Mouse (Mus musculus): Measurements from ENCODE around the gene Traf2.

The Traf2 gene

GRCm38 (mm10) chr2:25546811-25547491, at the start of gene Traf2:
Gene Traf2, minus strand, starts transcription at chr2:25546940.
- peak; percentile 98 for DNase-seq (ENCODE audit: low read depth, low spot score)

GRCm38 (mm10) chr2:25591863-25592262, 45.1 kb upstream of the Traf2 start:
- DNase-seq (ENCODE audit: low read depth, low spot score): peak; percentile 41

DNA sequence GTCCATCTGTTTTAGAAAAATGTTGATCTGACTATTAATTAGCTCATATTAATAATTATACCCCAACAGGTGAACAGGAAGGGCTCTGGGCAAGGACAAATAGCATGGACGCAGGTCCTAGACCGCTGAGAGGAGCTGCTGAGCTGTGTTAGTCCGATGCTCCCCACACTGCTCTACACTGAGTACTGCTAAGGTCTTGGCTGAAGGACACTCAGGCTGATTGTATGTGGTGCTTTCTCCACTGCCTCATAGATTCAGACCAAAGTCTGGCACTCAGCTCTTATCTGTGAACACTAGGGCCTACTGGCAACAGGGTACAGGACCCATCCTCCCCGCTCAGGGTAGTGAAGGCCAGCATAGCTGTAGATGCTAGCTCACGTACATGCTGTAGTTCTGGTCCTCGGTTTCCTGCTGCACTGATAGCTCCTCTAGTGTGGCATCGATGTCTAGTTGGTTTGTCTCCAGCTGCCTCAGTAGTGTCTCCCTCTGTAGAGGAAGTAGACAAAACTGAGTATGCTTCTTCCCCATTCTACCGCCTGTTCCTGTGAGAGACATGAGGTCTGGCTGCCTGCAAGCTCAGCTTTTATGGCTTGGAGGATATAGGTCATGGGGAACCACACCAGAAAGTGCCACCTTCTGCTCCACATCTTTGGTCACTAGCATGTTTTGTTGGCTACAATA, 41.6 kb upstream of the Traf2 start:
- no peak for DNase-seq (ENCODE audit: low read depth, low spot score)

DNA sequence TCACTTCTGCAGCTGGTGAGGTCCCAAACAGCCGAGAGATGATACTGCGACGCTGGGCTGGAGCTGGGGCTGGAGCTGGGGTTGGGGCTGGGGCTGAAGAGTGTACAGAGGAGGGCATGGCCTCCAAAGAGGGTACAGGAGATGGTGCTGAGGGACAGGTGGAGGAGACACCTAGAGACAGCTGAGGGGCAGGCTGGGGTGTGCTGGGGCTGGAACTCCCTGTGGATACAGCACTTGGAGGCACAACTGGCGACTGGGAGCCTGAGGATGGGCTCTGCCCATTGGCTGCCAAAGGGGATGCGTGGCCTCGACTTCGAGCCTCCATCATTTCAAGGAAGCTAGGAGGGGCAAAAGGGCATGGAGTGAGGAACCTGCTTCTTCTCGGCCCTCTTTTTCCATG, 40.5 kb upstream of the Traf2 start:
- no peak for DNase-seq (ENCODE audit: low read depth, low spot score)

- no peak for DNase-seq (ENCODE audit: low read depth, low spot score)
Observed at GRCm38 (mm10) chr2:25585601-25586000, 38.9 kb upstream of the Traf2 start.

DNA sequence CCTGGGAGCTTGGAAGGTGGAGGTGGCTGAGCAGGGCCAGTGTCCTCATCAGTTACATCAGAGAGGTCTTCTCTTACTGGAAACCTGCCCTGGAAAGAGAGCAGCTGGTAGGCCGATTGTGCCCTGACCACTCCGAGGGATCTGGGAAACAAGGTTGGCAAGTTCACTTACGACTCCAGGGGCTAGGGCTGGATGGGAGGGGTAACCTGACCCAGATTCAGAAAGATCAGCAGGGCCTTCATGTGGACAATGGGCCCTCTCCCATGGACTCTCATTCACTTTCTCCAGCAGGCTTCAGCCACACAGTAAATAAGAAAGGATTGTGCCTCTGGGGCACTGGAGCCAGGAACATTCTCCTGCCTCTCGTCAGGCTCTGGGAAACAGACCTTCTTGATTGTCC, 38.1 kb upstream of the Traf2 start:
- DNase-seq (ENCODE audit: low read depth, low spot score): no peak

DNA sequence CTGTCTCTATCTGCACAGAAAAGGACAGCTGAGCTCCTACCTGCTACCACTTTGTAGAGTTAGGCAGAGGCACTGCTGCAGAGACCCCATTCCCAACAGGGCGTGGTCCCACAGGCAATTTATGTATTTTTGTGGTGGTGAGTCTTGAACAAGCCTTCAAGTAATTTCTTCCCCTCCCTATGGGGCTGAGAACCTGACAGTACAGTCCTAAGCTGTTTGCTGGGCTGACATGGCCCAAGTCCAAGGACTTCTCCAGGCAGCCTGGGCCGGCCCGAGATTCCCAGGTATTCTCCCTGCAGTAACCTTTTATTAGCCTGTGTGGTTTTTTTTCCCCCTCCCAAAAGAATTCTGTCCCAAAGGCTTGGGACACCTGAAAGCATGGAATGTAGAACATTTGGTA, 37.4 kb upstream of the Traf2 start:
- DNase-seq (ENCODE audit: low read depth, low spot score): no peak

- no peak for DNase-seq (ENCODE audit: low read depth, low spot score)
Observed at GRCm38 (mm10) chr2:25583571-25583970, 36.8 kb upstream of the Traf2 start.

- DNase-seq (ENCODE audit: low read depth, low spot score): no peak
Observed at GRCm38 (mm10) chr2:25583120-25583481, 36.4 kb upstream of the Traf2 start.

DNA sequence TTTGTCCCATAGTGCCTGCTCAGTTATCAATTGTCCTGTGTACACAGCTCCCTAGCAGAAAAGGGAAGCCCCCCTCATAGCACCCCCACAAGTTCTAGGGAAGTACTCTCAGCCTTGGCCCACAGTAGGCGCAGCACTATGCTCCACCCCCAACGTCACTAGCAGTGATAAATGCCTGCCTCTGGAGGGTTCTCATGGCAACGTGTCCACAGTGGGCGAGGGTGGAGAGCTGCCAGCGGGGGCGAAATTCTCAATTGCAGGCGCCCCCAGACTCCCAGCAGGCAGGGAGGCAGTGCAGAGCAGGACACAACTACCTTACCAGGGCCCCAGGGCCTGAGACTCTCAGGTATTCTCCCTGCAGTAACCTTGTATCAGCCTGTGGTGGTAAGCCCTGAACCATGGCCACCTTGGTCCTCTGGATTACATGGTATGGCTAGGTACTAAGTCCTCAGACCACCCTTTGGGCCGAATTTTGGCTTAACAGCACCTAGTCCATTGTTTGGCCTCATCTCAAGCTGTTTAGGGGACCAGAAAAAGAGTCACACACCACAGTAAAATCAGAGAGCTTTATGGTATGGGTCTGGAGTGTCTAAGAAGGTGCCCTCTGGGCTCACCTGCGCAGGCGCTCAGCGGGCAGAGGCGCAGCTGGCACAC, 35.9 kb upstream of the Traf2 start:
- DNase-seq (ENCODE audit: low read depth, low spot score): no peak

DNA sequence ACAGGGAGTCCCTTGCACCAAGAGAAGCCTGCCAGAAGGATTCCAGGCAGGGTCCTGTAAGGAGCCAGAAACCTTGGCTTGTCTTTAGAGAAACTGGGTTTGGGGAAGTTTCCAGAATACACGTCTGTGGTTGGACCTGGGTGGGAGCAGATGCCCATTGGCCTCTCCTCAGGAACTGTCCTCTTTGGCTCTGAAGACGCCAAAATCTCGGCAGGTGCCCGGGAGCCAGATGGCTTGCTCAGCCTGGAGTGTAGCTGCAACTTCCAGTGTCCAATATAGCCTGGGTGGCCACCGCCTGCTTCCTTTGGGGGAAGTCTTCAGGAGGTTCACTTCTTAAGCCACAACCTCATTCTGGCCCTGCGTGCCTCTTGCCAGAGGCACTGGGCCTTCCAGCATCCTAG, 35.2 kb upstream of the Traf2 start:
- no peak for DNase-seq (ENCODE audit: low read depth, low spot score)

DNA sequence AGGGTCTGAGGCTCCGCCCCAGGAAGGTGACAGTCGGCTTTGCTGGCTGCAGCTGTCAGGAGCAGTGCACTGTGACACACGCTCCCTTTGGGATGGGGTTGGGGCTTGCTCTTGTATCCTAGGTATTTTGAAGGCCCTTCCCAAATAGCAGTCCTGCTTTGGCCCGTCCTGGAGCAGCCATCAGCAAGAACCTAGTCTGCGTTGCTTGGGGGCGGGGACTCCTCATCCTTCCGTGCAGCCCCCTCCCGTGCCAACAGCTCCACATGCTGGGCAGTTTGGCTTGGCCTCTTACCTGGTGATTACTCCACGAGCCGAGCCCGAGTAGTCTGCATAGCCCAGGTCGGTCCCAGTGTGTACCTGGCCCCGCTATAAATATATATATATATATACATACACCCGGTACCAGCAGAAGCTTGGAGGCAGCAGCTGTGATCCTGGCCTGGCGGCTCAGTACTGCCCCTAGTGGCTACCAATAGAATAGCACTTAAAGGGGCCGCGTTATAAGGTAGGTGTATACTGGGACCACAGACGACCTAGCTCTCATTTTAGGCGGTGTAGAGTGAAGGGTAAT, 34.6 kb upstream of the Traf2 start, which contains the start of gene Ajm1:
TSS of gene Ajm1 (minus strand) at position 464 of the 571 bp plus-strand sequence.
- peak; percentile 78 for DNase-seq (ENCODE audit: low read depth, low spot score)

DNA sequence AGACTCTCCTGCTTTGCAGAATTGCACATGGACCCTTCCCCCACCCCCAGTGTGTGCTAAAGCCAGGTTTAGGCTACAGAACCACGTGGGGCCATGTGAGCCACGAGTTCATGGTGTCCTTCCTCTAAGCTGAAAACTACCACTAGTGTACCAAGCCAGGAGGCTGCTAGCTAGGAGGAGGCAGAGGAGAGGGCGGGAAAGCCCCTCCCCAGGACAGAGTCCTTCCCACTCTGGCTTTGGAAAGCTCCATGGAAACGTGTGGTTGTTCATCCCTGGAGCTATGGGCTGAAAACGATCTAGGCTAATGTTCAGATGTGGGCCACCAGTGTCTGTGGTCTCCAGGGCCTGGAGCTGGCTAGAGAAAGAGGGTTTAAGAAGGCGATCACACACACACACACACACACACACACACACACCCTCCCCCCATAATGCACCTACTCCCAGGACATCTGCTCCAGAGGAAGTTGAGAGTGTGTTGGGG, 33.9 kb upstream of the Traf2 start:
- DNase-seq (ENCODE audit: low read depth, low spot score): no peak

DNA sequence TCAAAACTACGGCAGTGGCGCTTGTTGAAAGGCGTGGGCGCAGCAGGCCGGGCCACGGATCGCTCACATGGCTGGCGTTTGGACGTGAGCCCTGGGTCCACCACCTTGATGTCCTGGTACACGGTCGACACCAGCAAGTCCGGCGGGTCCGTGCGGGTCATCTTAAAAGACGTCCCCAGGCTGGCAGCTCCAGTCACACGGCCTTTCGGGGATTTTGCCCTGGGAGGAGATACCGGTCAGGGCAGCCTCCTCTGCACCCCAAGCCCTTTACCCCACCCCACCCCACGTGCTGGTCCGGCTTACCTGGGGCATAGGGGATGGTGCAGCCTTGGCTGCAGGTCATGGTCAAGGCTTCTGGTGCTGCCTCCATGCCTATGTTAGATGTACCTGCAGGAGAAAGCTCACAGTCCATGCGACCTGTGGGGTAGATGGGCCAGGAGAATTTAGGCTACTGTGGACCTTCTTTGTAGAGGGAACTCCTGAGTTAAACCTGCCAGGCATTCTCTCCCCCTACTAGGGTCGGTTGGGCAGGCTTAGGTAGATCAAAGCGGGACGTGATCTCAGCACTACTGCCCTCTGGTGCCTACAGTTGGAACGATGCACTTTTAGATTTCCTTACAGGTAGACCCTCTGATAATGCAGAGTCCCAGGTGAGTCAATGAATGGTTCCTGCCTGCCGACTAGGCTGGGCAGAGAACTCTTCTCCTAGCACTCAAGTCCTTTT, 33.2 kb upstream of the Traf2 start:
- peak; percentile 22 for DNase-seq (ENCODE audit: low read depth, low spot score)

GRCm38 (mm10) chr2:25578796-25579736, 32.3 kb upstream of the Traf2 start:
- DNase-seq (ENCODE audit: low read depth, low spot score): no peak

GRCm38 (mm10) chr2:25577951-25578795, 31.4 kb upstream of the Traf2 start:
- DNase-seq (ENCODE audit: low read depth, low spot score): no peak

DNA sequence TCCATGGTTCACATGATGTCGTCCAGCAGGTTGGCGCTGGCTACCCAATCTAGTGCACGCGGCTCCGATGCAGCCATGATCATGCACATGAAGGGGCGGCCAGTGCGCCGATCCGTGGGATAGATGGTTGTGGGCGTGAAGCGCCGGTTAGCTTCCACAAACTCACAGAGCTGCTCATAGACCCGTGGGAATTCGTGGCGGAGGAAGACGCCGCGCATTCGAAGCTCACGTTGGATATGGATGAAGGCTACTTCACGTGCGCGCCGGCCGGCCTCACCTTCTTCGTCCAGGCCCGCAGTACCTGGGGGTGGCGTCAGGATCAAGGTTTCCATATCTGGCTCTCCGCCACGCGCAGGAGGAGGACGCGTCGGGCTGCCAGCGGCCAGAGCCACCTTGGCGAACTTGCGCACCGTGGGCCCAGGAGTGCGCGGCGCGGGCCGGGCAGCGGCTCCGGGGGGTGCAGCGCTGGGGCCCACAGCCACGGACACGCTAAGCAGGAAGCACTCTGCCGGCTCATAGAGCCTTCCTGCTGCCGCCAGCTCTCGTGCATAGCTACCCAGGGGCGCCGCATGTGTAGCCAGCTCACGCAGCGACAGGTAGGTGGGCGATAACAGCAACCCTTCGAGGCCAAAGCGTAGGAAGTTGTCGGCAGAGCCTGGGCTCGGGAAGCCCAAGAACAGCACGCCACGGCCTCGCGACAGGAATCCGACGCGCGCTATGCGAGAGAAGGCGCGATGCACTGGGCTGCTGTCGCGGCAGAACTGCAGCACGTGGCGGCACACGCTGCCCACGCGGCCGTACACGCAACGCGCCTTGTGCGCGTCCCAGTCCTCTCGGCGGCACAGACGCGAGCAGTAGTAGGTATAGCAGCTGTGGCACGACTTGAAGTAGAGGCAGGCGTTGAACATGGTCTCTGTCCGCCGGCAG, 30.5 kb upstream of the Traf2 start:
- no peak for DNase-seq (ENCODE audit: low read depth, low spot score)

- no peak for DNase-seq (ENCODE audit: low read depth, low spot score)
Observed at GRCm38 (mm10) chr2:25576028-25576850, 29.5 kb upstream of the Traf2 start.
